Mouse (Mus musculus): ENCODE measurements around the gene Olfr870. TPM values are rescaled to one million over a fixed set of nuclear protein-coding genes. Genes with fewer than 3 reads are reported as not detected.

Olfr870 gene
- polyA plus RNA-seq (2012; rRNA removed; ENCODE audit: low replicate concordance) = not detected in 2 replicates

GRCm38 (mm10) chr9:20173957-20174356 is at the start of gene Olfr870:
Olfr870 (minus strand) TSS chr9:20174057.

GRCm38 (mm10) chr9:20211907-20212306 is 38.0 kb upstream of the Olfr870 start, which contains the start of gene Olfr871:
Olfr871 (plus strand) TSS chr9:20212207.

GRCm38 (mm10) chr9:20128709-20129108 is 45.1 kb downstream of the Olfr870 start, which contains the start of gene Olfr869:
Olfr869 (plus strand) TSS chr9:20129009.

Other genes with a start within 250 kb of the Olfr870 start
- not detected in 2 replicates for gene Olfr866, start 146.0 kb downstream of the Olfr870 start, polyA plus RNA-seq (2012; rRNA removed; ENCODE audit: low replicate concordance)
- gene Olfr867, start 116.5 kb downstream of the Olfr870 start, polyA plus RNA-seq (2012; rRNA removed; ENCODE audit: low replicate concordance) = not detected in 2 replicates
- gene Olfr868, start 75.4 kb downstream of the Olfr870 start, polyA plus RNA-seq (2012; rRNA removed; ENCODE audit: low replicate concordance) = not detected in 2 replicates
- not detected in 2 replicates for gene Olfr869, start 45.0 kb downstream of the Olfr870 start, polyA plus RNA-seq (2012; rRNA removed; ENCODE audit: low replicate concordance)
- gene Olfr871, start 38.1 kb upstream of the Olfr870 start, polyA plus RNA-seq (2012; rRNA removed; ENCODE audit: low replicate concordance) = not detected in 2 replicates
- not detected in 2 replicates for gene Olfr872, start 63.1 kb upstream of the Olfr870 start, polyA plus RNA-seq (2012; rRNA removed; ENCODE audit: low replicate concordance)
- gene Olfr39, start 108.3 kb upstream of the Olfr870 start, polyA plus RNA-seq (2012; rRNA removed; ENCODE audit: low replicate concordance) = not detected in 2 replicates
- not detected in 2 replicates for gene Olfr873, start 124.5 kb upstream of the Olfr870 start, polyA plus RNA-seq (2012; rRNA removed; ENCODE audit: low replicate concordance)
- gene Olfr18, start 162.0 kb upstream of the Olfr870 start, polyA plus RNA-seq (2012; rRNA removed; ENCODE audit: low replicate concordance) = not detected in 2 replicates
- gene Zfp560, start 211.1 kb upstream of the Olfr870 start, polyA plus RNA-seq (2012; rRNA removed; ENCODE audit: low replicate concordance) = 0.41 and 0.68 TPM in 2 replicates